Mouse (Mus musculus): ENCODE results near the gene Ckap2l.

Gene Ckap2l

DNA sequence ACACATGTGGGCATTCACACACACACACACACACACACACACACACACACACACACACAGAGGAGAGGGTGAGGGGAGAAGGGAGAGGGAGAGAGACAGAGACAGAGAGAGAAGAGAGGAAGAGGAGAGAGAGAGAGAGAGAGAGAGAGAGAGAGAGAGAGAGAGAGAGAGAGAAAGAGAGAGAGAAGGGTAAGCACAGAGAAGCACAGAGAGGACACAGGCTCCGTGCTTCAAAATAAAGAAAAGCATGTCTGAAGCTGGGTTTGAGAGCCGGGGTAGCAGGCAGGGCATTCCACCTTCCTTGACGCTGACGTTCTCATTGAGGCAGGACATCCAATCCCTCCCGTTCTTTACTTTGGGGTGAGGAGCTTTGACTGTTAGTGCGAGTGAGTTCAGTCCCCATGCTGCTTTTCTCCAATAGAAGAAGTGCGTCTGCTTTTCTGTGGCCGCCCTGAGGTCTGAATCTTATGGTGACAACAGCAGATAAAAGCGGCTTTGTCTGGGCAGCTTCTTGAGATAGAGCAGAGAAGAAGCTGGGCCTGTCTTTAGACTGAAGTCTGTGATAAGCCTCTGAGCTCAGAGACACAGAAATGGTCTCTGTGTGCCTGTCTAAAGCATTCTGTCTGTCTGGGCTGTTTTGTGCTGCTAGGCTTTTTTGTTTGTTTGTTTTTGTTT is 63.1 kb downstream of the Ckap2l start:
- DNase-seq (ENCODE audit: low spot score), result no peak

GRCm38 (mm10) chr2:129233218-129233617 is 63.8 kb downstream of the Ckap2l start:
- no peak for DNase-seq (ENCODE audit: low spot score)

DNA sequence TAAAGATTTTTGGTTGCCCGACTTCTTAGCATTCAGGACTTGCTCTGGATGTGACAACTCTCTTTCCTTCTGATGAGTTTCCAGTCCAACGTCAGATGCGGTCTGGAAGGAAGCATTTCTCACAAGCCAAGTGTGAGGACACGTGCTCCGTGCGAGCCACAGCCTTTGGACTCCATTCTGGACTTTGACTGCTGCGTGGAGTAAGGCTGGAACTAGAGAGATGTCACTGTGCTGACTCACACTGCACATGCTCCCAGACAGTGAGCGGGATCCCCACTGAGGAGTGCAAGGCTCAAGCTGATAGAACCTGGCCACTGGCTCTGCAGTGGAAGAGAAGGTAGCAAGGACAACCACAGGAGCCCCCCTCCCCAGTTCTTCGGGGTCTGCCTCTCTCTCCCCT is 64.5 kb downstream of the Ckap2l start:
- no peak for DNase-seq (ENCODE audit: low spot score)

- DNase-seq (ENCODE audit: low spot score), result no peak
These were observed 65.0 kb downstream of the Ckap2l start for GRCm38 (mm10) chr2:129232023-129232422.

GRCm38 (mm10) chr2:129229316-129229715 is 67.7 kb downstream of the Ckap2l start:
- no peak for DNase-seq (ENCODE audit: low spot score)

- DNase-seq (ENCODE audit: low spot score), result no peak
These were observed 68.4 kb downstream of the Ckap2l start for GRCm38 (mm10) chr2:129228571-129228970.

DNA sequence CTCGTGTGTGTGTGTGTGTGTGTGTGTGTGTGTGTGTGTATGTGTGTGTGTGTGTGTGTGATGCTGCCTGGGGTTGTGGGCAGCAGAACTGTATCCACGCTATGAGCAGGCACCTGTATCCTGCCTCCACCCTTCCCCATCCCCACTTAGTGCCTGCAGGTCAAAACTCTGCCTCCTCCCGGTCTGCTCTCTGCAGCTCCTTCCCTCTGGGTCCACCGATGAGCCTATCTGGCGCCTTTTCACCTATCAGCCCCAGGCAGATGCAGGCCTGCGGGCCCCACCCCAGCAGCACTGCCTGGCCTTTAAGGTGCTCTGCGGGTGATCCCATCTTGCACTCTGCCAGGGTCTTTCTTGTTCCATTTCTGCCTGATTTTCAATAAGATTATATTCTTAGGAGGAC is 69.3 kb downstream of the Ckap2l start:
- no peak for DNase-seq (ENCODE audit: low spot score)

DNA sequence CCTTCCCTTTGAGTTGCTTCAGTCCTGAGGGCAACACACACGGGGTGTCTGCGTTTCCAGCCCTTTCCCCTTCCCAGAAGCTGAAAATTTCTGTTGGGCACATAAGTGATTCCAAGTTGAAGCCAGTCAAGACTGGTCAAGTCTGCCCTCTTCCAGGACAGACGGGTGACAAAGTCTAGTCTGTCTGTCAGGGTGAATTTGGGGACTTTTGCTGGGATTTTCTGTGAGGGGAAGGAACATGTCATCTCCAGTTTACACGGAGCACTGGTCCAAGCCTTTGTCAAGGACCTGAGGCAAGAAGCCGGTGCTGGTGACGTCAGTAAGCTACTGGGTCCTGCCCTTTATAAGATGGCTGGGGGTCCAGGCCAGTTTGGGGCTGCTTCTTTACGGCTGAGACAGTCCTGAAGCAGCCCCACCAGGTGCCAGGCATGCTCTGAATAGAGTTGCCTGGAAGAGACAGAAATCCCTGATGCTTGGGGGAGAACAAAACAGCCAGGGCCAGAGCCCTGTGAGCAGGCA is 69.9 kb downstream of the Ckap2l start:
- no peak for DNase-seq (ENCODE audit: low spot score)

DNA sequence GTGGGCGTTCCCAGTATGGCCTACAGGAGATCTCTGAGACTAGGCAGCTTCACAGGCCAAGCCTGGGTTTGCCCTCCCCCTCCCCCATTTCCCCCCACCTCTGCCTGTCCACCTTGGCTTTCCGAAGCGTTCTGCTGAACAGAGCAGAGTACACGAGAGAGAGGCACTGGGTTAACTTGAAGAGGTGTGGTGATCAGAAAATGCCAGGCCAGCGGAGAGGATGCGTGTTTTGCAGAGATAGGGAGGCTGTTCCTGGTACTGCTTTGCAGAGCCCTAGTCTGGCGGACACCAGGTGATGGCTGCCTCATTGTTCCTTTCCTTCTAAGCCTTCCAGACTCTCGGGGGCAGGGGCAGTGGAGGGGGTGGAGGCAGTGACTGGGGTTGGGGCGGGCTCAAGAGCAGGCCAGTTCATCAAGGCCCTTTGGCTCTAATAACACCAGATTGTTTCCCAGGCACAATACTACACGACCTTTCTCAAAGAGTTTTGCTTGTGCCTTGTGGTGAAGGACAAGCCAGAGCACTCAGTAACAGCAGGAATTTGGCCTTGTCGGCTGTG is 70.6 kb downstream of the Ckap2l start:
- DNase-seq (ENCODE audit: low spot score), result no peak

GRCm38 (mm10) chr2:129225251-129225819 is 71.7 kb downstream of the Ckap2l start:
- no peak for DNase-seq (ENCODE audit: low spot score)

DNA sequence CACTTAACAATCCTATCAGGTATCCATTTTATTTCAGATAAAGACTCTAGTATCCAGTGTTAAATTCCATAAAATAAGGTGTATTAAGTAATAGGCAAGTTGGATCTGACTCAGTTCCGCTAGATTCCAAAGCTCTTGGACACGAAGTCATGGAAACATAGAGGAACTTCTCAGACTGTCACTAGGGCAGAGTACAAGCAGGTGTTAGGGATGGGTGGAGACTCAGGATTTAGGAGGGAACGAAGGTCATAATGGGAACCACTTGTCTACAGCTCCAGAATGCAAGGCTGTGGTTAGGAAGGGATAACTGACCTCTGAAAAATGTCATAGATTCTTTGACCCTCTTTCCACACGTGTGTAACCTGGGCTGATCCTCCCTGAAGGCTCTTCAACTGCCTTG is 72.8 kb downstream of the Ckap2l start:
- no peak for DNase-seq (ENCODE audit: low spot score)

DNA sequence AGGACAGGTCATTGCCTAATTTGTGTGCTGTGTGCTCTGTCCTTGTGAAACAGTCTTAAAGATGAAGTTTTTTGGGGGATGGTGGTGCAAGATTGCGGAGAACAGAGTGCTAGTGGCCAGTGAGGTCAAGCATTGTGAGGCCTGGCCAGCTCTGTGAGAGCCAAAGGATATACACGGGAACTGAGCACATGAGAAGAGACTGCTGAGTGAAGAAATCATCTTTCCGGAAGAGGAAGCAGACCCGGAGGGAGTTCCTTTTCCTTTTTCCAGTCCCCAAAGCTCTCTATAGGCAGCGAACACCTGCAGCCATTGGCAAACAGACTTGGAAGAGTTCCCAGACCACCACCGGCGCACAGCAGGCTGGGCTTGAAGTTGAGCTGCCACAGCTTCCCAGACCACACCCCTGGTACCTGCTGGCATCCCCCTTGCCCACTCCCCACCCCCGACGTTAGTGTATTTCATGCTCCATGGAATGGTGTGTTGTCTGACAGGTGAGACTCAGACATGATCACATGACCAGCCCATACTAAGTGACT is 75.8 kb downstream of the Ckap2l start:
- DNase-seq (ENCODE audit: low spot score), result no peak

- no peak for DNase-seq (ENCODE audit: low spot score)
These were observed 78.4 kb downstream of the Ckap2l start for GRCm38 (mm10) chr2:129218537-129219105.
